Mouse (Mus musculus) retina, adult 2 months (tissue): ENCODE measurements at regions not wholly inside any gene's neighbourhood (a gene's known extent, or its start where the extent isn't known, plus 50 kb on each side); places are given as distances from the start of the nearest gene placed in this dataset.
"Not testable (repeated sequence)": the region's sequence is repeated elsewhere in the genome, so short reads cannot be mapped to it uniquely, and the experiment has no call there.

Experiments
- DNase-seq: peaks from one replicate; pipeline ENCODE4 v3.0.0-alpha.2; 2012; ENCODE audit warnings: low read depth, low spot score

- no peak for DNase-seq
These were observed 122.2 kb upstream of the Trim24 start for GRCm38 (mm10) chr6:37748296-37748980.

DNA sequence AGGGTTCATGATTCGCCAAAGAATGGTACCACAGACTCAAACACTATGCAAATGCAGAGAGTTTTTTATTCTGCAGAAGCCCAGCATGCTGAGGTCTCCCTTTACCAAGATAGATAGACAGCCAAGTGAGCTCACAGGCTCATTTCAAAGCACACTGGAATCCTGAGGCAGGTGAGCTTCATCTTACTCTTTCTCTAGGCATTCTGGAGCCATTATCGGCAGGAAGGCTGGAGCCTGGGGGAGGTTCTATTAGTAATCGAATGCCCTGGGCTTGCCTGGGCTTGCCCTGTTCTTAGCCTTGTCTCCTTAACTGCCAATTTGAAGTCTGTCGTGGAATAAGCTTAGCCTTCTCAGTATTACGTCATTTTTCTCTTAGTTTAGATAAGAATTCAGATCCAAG, 121.6 kb upstream of the Trim24 start:
- DNase-seq = no peak

GRCm38 (mm10) chr6:37750271-37750670, 120.3 kb upstream of the Trim24 start:
- no peak for DNase-seq

DNA sequence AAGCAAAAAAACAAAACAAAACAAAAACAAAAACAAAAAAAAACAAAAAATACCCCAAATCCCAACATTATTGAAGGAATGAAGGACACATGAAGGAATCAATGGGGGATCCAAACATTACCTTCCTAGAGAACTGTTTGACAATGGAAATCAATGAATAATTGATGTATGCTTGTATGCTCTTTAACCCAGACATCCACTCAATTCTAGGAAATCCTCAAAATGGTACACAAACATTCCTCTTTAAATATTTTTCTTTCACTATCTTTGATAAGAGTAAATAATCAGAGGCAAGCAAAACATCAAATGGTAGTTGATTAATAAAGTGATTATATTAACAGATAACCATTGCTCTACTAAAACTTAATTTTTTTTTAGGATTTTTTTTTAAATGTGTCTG, 118.9 kb upstream of the Trim24 start:
- DNase-seq = no peak

GRCm38 (mm10) chr6:37761003-37761402, 109.6 kb upstream of the Trim24 start:
- not testable (repeated sequence) for DNase-seq

DNA sequence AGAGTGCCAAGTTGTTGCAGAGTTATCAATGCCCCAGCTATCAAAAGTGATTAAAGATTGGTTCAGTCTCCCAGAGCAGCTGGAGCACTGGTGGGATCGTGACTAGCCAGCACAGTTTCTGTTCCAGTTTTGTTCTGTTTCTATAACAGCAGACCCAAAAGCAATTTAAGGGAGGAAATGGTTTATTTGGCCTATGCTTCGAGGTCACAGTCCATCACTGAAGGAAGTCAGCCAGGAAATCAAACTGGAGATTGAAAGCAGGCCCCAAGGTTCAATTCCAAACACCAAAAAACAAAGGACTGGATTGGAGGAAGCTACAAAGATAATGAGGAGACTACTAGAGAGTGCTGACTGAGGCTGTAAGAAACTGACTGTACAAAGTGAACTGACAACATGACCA, 107.6 kb upstream of the Trim24 start:
- no peak for DNase-seq

DNA sequence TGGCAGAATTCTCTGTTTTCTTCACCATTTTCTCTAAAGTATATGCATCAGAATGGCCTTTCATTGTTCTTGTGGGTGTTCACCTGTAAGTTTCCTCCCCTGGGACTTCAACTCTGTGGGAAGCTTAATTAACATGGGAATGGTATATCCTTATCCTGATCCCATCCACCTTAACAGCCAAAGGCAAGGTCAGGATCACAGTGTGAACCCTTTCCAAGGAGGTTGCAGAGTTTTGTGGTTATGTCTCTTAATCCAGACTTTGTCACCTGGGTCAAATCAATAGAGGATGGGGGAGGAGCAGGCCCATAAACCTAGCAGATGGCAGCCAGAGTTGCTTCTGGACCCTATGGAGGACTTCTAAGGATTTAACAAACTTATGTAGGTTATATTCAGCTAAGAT, 102.9 kb upstream of the Trim24 start:
- no peak for DNase-seq

DNA sequence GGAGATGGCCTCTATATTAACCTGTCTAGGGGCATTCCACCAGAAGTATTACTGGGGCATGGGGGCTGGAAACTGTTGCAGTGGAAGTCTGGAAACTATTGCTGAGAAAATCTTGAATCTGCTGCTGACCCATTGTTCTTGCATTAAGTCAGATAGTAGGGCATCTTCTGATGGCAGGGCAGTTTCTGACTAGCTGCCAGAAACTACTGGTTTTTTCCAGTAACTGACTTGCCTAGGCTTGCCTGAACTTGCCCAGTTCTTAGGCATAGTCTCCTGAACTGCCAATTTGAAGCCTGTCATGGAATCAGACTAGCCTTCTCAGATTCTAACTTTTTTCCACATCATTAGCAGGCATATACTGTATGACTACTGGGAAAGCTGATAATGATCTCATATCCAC, 97.3 kb upstream of the Trim24 start:
- DNase-seq = no peak

DNA sequence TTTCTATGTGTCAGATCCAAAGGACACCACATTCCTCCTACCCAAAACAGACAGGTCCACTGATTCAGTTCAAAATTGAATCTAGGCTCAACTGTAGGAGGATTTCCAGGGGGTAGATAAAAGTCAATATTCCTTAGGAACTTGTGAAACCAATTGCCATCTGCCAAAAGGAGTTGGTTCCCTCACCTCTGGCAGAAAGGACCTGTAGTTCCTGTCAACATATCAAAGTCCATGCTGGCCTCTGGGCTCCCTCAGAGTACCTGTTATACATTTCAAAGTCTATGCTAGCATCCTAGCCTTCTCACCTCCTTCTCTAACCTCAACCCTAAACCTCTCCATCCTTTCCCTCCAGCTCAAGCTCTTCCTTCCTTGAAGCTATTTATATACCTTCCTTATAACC, 95.5 kb upstream of the Trim24 start:
- no peak for DNase-seq

GRCm38 (mm10) chr6:37779893-37780292, 90.7 kb upstream of the Trim24 start:
- no peak for DNase-seq

DNA sequence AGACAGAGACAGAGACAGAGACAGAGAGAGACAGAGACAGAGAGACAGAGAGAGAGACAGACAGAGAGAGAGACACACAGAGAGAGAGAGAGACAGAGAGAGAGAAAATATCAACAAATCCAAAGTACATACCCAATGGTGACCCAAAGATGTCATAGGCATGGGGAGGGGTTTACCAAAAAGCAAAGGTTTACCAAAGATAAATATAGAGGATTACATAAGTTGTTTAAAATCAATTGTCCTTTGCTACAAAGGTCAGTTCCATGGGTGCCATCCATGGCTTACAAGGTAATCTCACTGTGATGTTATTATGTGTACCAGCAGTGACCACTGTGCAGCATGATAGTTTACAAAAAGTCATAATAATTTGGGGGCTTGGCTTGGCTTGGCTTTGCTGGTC, 88.7 kb upstream of the Trim24 start:
- DNase-seq = no peak

- DNase-seq = not testable (repeated sequence)
These were observed 85.3 kb upstream of the Trim24 start for GRCm38 (mm10) chr6:37785280-37785679.

GRCm38 (mm10) chr6:37785741-37786140, 84.9 kb upstream of the Trim24 start:
- no peak for DNase-seq

DNA sequence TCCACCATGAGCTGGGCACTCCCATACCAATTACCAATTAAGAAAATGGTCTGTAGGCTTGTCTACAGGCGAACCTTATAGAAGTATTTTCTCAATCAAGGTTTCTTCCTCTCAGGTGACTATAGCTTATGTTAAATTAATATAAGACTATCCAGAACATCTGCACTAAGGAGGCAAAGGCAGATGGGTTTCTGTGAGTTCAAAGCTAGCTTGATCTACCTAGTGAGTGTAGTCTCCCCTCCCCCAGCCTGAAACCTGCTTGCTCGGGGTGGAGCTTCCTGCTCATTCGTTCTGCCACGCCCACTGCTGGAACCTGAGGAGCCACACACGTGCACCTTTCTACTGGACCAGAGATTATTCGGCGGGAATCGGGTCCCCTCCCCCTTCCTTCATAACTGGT, 82.8 kb upstream of the Trim24 start:
- DNase-seq = not testable (repeated sequence)

- no peak for DNase-seq
These were observed 79.7 kb upstream of the Trim24 start for GRCm38 (mm10) chr6:37790878-37791277.

- DNase-seq = no peak
These were observed 76.4 kb upstream of the Trim24 start for GRCm38 (mm10) chr6:37794211-37794610.

- no peak for DNase-seq
These were observed 75.6 kb upstream of the Trim24 start for GRCm38 (mm10) chr6:37795001-37795400.

DNA sequence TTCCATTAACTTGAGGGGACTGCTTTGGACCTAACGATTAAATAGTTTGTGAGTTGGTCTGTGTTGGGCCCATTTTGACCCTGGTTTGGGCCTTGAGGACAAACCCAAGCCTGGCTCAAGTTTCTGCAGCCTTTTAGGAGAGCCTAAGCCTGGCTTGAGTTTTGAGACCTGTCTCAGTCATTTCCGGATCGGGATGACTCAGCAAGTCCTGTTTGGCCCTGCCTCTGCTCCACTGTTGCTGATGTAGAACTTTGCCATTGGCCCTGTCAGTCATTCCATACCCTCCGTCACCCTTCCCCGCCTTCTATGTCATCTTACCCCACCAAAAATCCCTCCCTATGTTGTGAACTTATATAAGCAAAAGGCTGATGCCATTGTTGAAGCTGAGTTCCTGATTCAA, 67.4 kb upstream of the Trim24 start:
- no peak for DNase-seq

DNA sequence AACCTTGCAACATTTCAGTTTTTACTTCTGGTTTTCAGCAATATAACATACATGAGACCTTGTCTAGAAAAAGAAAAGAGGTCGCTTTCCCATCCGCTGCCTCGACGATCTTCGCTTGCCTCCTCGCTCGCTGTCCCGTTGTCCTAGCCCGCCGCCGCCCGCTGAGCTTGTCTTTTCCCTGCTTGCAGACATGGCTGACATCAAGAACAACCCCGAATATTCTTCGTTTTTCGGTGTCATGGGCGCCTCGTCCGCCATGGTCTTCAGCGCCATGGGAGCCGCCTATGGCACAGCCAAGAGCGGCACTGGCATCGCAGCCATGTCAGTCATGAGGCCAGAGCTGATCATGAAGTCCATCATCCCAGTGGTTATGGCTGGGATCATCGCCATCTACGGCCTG, 64.7 kb upstream of the Trim24 start:
- DNase-seq = not testable (repeated sequence)

DNA sequence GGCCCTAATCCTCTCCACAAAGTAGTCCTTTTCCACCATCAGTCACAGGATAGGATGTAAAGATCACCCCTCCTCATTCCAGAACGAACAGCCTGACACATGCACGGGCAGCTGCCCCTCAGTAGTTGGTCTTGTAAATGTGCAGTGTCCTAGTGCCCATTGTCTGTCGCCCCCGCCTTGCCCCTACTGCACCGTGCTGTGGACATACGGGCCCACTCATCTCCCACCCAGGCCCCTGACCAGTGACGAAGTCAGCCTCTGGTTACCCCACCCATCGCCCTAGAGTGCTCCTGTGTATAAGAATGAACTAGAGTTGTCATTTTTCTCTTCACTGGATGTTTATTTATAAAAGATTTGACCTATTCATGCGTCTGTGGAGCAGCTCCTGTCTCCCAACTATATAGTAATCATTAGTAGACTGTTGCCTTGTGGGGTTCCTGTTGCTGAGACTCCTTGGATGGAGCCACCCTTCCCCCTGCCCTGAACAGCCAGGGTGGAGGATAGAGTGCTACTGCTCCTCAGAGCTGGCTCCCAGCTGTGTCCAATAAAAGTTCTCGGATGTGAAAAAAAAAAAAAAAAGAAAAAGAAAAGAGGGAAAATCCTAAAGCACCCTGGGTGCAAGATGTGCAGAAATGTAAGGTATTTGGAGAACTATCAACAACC, 64.0 kb upstream of the Trim24 start:
- not testable (repeated sequence) for DNase-seq

DNA sequence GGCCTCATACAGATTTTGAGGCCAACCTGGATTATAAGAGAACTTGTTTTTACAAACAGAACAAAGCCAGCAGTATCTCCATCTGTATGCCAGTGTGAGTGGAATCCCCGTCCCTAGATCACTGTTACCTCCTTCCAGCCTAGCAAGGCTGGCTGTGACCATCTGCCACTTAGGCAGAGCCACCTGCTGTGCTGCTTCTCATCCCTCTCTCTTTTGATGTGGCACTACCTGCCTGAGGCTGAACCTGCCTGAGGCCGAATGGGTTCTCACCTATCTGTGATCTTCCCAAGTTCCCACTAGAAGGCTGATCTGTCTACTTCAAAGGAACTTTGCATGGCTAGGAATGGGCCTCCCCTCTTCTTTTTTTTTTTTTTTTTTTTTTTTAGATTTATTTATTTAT, 55.4 kb upstream of the Trim24 start:
- DNase-seq = not testable (repeated sequence)
